Mouse (Mus musculus) frontal cortex, postnatal 36 days (tissue): ENCODE data around the gene Atxn7.

Source experiments
- DNase-seq, 2 experiments: peaks; one replicate each; pipeline ENCODE4 v3.0.0; 2022; ENCODE audit warnings: low spot score in 2 of 2

Atxn7 gene

GRCm38 (mm10) chr14:14064486-14065141 is 103.4 kb downstream of the Atxn7 start:
- no peak for DNase-seq

DNA sequence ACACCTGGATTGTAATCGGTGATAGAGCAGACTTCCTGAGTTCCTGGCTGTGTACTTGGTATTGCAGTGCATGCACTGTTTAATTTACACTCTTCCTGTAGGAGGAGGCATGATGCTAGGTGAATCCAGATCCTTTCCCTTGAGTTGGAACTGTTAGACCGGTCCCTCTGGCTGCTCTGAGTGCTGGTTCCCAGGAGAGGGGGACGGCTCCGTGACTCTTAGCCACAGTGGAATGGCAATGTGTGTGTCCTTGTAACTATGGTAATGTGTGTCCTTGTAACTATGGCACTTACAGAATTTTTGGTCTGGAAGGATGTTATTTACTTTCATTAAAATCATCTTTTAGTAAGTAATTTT is 103.9 kb downstream of the Atxn7 start:
- DNase-seq, result no peak

DNA sequence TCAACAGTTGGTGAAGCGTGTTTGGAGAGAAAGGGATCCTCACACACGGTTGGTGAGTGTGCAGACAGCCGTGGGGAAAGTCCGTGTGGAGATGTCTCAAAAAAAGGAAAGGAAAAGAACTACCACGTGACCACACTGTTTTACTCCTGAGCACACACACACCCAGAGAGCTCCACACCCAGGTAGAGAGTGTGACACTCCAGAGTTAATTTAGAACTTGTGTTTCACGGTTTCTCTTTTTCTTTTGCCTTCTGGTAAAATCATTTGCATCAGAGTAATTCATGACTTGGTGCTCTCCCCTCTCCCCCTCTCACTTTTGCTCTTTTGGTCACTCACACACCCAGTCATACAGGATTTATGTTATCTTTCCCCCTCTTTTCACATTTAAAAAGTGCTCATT is 105.0 kb downstream of the Atxn7 start:
- no peak for DNase-seq

- no peak for DNase-seq
Observed at GRCm38 (mm10) chr14:14067648-14068472, 106.6 kb downstream of the Atxn7 start.

DNA sequence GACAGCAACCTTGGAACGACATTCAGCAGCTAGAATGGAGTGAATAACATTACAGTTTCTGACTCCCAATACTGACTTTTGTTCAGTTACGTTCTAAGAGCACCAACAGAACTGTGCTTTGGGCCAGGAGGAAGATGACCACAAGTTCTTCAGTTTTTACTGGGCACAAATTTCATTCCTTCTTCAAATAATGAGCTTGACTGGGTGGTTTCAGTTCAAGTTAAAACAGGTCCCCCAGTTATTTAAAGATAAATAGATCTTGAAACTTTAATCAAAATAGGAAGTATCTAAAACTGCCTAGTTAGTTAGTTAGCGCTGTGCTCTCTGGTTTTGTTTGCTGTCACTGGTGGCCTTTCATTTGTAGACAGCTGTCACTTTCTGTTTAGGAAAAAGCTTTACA is 107.3 kb downstream of the Atxn7 start:
- DNase-seq, result no peak

DNA sequence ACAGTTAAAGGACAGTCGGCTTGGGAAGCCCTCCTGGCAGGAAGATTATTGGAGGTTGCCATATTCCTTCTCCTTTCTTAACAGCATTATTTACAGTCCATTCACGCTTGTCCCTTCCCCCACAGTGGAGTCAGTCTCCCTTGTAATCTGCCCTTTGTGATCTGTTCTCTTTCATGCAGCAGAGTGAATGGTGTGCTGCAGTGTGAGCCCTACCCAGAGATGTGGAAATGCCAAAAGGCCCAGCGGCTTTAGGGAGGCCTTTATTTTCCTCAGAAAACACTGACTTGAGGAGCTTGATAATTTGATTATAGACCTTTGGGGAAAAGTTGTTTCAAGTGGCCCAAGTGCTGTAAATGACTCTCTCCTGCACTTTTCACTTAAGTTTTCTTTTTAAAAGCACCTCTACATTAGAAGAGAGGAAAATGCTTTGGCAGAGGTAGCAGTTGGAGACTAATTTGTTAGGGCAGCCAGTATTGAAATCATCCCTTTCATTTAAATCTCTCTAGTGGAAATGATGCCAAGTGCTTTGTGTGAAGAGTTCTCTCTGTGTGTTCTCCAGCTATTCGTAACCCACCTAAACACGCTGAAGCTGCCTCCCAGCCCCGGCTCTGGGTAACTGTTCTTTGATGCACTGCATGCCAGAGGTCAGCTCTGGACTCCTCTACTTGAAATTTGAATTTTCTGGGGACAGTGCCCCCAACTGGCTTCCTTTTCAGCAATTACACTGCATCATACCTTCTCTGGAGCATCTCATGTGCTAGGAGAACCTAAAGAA is 109.5 kb downstream of the Atxn7 start:
- no peak for DNase-seq

DNA sequence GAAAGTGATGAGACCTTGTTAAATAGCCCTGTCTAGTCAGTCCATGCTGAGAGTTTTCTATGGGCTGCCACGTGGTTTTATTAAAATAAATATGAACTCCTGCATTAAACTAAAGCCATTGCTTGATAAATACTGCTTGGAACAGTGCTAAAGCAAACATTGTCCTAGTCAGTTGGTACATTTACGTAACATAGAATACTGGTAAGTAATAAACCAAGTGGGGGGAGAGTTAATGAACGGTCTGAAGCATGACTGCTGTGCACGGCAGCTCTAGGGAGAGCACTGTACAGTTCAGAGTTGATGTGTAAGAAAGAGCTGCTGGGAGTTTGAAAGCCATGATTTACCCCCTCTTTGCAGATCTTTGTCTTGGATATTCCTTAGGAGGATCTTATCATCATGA is 110.2 kb downstream of the Atxn7 start:
- DNase-seq, result no peak

GRCm38 (mm10) chr14:14080604-14081194 is 119.5 kb downstream of the Atxn7 start:
- DNase-seq, result no peak

GRCm38 (mm10) chr14:14083811-14084210 is 122.6 kb downstream of the Atxn7 start:
- DNase-seq, result no peak

DNA sequence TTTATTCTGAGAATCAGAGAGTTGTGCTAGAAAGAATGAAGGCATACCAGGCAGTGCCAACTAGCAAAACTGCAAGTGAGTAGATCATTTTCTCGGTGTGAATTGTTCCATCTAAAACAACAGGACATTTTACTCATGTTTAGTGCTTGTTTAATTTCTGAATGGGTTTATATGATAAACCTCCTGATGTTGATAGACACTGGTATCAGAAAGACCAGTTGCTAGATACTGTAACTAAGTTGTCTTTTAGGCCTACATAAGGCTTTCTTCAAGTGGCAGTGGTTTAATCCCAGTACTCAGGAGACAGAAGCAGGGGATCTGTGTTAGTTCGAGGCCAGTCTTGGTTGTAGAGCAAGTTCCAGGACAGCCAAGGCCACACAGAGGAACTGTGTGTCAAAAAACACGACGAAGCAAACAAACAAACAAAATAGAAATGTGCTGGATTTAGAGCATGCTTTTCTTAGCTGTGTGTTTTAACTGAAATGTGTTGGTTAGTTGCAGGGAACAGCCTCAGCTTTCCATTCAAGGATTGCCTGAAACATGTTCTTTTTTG is 125.5 kb downstream of the Atxn7 start:
- DNase-seq, result no peak

GRCm38 (mm10) chr14:14087348-14087747 is 126.1 kb downstream of the Atxn7 start:
- no peak for DNase-seq

DNA sequence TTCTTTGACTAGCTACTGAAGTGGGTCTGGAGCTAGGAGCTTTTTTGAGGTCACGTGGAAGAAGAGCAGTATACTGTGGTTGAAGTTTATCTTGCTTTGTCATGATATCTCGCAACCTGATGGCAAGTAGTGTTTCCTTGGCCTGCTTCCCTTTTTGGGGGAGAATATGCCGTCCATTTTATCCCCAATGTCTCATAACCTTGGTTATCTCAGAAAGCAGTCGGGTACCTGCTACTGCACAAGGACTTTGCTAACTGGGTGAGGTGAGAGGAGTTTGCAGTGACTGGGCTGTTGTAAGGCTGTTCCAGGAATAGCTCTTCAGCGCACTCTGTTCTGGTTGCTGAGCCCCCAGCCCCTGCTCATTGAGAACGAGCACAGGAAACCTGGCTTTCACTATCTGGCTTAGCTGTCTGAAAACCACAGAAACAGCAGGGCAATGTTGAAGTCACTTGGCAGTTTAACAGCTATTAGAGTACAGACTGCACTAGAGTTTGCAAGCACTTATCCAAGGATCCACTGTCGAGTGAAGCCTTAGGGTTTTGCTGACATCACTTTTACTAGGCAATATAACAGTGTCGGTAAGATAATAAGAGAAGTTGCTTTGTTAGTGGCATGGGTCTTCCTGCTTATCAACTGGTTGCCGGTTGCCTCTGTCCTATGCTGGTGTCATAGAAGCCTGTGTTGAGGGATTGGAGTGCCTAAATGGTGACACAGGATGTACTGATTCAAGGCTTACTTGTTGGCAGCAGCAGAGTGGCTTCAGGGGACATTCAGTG is 127.0 kb downstream of the Atxn7 start:
- no peak for DNase-seq

DNA sequence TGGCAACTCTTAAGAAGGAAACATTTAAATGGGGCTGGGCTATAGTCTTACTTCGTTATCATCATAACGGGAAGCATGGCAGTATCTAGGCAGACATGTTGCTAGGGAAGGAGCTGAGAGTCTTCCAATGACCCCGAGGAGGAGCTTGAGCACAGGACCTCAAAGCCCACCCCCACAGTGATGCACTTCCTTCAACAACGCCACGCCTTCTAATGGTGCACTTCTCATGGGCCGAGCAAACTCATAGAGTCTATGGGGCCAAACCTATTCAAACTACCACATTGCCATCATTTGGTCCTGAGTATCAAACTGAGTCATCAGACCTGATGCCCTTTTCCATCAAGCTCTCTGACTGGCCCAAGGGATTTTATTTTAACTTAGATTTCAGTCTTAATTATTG is 129.3 kb downstream of the Atxn7 start:
- no peak for DNase-seq

DNA sequence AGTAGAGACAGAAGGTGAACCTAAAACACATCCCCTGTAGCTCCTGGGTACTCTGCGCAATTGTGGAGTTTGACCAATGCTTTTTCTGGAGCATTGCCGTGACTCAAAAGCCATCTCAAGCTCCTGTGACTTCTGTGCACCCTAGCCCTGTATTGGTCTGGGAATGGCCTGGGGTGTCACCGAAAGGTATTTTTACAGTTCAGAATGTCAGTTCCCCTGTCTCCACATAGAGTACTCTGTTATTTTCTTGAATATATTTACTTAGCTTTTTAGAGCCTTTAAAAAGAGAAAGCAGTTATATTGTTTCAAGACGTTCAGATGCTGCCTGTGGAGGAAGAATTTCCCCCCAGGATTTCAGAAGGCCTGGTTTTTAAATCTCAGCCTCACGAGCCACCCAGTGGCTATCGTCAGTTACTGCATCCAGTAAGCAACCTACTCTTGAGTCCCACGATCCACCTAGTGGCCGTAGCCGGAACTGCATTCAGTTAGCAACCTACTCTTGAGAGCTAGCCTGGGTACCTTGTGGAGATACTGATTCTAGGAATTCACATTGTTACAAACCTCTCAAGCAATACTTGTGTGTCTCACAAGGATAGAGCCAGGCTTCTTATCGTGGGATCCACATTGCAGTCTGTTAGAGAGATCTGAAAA is 137.2 kb downstream of the Atxn7 start:
- DNase-seq, result peak; percentile 83 to 95

- no peak for DNase-seq
Observed at GRCm38 (mm10) chr14:14100773-14101280, 139.6 kb downstream of the Atxn7 start.

- no peak for DNase-seq
Observed at GRCm38 (mm10) chr14:14101296-14101695, 140.1 kb downstream of the Atxn7 start.

- DNase-seq, result no peak
Observed at GRCm38 (mm10) chr14:14104213-14104929, 143.1 kb downstream of the Atxn7 start.

DNA sequence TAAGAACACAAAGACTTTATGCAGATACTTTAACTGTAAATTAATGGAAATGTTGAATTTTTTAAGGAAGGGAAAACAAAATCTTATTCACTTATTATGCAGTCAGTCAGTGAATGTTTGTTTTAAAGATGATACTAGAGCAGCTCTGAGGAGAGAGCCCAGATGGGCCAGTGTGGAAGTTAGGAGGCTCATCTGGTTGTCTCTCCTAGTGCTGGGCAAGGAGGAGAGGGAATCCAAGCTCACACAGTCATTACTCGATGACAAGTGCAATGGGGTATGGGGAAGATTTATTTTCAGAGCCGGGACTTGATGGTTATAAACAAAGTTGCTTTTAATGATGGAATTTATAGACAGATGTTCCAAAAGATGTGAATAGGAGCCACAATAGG is 143.7 kb downstream of the Atxn7 start:
- no peak for DNase-seq

DNA sequence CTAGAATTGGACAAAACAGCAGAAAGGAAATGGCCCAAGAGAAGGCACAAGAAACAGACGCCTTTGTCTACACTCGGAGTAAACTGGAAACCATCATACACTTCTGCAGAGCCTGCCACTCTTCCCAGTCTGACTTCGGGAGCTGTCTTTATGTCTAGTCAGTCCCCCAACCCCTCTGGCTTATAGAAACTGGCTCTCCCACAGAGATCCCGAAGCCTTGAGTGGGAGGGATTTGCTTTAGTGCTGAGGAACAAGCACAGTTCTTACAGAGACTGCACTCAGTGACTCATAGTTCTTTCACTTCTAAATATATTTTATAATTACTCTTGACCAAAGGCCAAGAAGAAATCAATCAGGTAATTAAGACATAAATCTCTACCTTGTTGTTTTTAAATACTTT is 149.5 kb downstream of the Atxn7 start:
- DNase-seq, result no peak
